Mouse (Mus musculus) right cerebral cortex, adult 2 months (tissue): Measurements from ENCODE around the gene Hand2.

Experiments used
- DNase-seq, 2 experiments: peaks; one replicate each; pipeline ENCODE4 v3.0.0; 2021 to 2022; ENCODE audit warnings: low spot score in 2 of 2

Gene Hand2

DNA sequence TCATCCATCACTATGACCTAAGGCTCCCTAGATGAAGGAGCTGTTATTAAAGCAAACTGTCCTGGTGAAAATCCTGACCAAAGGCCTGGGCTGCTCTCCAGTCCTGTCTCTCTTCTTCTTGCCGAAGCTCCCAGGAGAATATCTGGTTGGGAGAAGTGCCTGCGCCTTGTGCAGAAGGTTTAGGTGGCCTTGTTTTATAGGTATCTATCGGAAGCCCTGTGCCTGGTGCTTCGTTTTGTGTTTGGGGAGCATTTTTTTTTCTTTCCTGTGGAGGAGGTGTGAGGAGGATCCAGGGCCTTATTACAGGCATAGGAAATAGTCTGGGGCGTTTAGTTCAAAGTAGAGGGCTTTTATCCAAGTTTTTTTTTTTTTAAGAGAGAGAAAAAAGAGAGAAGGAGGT is 3.9 kb downstream of the Hand2 start:
- no peak for DNase-seq

DNA sequence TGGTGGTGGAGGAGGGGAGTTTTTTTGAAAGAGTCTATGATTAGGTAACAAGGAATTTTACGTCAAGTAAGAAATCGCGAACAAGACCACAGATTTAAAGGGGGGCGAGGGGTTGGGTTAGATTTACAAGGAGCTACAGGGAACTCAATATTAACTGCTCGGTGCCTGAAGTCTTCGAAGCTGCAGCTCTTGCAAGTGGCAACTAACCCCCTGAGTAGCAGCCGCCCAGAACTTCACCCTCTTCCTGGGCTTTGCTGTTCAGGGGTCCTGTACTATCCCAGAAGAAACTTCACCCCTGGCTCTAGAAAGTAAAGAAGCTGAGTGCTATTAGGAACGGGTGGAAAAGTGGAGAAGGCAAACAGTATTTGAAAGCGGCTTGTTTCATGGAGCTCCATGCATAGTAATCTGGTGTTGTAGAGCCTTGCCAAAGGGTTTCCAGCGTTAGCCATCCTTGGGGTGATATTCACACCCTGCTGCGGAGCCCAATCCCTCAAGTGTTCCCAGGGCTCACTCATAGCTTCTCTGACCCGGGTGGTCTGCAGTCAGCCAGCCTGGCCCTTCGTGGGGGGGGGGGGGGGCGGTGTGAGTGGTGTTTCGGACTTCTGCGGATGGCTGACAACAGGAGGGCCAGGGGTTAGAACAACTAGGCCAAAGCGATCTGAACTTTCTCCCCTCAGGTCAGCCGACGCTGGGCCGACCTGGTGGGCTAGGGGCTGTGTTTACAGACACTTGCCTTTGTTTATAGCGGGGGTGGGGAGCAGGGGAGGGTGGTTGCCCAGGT is 4.5 kb downstream of the Hand2 start:
- DNase-seq, result no peak

DNA sequence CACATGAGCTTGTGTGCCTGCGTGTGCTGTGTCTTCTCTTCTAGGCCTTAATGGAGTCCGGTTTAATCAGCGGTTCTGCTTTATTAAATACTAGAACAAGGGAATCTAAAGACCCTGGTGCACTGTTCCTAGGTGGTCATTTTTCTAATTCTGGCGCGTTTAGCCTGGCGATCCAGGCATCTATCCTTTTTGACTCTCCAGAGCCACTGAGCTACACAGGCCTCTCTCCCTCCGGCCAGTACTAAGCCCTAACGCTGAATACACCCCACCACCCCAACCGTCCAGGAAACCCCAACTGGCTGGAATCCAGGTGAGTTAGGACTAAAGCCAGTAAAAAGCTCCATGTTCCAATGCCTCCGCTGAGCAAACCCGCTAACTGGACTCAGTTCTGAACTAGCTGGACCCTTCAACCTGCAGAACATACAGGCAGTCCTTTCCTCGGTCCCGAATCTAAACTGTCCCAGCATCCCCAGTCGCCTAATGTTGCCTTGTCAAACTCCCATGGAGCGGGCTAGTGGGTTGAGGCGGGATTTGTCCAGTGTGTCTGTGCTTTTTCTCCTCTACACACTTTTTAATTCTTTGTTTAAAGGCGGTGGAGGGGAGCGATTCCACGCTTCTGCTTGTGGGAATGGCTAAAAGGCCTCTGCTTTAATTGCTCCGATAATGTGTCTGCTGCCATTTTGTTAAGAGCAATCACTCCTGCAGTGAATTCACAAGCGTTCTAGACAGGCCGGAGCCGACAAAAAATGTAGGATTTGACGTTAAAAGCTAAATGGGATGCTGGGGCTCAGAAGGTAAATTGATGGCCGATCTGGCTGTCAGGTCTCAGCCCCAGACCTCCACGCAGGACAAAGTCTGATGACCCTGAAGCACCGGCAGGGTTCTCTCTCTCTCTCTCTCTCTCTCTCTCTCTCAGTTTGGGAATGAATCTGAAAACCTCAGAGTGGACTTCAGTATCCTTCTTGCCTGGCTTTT is 5.6 kb downstream of the Hand2 start:
- DNase-seq, result peak in 1 of 2 experiments; percentile 4

DNA sequence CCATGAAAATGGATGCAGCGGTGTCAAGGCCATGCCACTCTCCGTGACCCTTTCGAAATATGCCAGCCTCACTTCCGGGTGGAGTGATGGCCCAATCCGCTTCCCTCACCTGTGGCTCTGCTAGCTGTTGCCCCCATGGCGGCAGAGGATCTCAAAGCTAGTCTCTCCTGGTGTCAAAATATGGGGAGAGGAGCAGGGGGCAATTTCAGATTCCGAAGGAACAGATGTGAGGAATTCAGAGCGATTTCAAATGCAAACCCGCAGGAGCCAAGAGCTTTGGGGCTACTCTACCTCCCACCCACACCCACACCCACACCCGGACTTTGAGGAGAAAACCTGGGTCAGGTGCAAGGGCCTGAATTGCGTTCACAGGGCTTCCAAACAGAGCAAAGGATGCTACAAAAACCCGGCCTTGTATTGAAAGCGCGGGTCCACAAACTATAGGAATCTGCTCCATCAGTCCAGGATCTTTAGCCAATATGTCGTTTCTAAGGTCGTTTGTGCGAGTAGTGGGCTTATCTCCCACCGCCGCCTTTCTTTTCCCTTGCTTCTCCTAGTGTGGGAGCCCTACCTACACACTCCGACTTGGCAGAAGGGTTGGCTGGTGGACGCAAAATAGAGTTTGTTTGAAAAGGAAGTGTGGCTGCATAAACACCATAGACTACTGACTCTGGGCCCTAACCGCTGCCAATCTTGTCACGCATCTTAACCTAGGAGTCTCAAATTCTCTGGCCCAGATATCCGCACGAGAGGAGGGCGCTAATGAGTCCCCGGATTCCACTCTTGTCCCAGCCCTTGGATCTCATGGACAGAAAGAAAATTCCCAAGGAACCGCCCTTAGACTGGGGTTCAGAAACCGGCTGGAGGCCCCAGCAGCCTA is 6.7 kb downstream of the Hand2 start:
- DNase-seq, result no peak

DNA sequence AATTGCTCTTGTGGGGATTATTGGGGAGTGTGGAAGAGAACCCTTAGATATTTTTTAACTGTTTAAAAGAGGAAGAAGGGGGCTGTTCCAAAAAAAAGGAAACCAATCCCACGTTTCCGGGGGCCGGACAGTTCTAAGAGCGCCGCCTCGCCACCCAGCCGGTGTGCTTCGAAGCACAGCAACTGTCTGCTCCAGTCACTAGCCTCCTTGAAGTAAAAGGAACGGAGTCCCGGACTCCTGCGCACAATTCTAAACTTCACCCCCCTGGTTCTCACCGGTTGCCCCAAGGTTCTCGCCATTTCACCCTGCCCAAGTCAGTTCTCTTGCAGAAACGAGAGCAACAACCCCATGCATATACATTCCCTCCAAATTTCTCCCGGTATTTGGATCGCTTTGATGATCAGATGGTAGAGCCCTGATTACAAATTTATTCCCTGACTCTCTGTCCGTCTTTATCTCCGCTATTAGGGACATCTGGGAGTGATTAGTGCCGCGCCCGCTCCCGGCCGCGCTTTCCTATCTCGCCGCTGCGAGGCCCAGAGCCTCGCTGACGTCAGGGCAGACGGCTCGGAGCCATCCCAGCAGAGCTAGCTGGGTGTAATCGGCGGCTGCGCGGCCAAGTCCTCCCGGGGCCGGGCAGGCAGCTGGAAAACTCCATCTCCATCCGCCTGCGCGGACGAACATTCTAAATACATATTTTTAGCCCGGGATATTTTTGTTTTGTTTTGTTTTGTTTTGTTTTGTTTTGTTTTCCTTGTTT is 7.6 kb downstream of the Hand2 start:
- no peak for DNase-seq

DNA sequence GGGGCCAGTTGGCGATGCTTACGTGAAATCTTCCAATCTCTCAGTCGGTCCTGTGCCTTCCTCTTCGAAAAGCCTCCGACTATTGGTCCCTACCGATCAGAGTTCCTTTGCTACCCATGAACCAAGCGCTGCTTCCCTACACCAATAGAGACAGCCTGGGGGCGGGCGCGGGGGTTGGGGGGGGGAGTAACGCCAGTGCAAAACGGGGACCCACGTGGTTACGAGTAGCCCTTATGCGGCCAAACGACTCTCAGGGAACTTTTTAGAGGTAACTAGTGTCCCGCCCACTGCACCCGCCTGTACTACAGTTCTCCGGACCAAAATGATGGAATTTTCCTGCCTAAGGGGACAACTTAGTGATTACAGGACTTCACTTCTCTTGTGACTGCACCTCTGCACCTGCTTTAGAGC is 8.2 kb downstream of the Hand2 start:
- no peak for DNase-seq

DNA sequence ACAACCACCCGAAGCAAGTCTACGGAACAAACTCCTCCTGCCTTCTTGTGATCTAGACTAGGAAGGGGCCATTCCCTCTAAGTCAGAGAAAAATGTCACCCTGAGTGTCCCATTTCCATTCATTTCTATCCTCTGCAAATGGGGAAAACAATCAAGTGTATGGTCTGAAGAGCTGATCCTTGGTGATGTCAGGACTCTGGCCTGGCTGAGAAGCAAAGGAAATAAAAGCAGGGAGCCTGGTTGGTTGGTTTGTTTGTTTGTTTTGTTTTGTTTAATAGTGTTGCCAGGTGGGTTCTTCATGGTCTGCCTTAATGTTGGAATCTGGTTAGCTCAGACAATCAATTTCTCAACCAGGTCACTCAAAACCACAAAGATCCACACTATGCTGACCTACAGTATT is 9.3 kb downstream of the Hand2 start:
- no peak for DNase-seq

DNA sequence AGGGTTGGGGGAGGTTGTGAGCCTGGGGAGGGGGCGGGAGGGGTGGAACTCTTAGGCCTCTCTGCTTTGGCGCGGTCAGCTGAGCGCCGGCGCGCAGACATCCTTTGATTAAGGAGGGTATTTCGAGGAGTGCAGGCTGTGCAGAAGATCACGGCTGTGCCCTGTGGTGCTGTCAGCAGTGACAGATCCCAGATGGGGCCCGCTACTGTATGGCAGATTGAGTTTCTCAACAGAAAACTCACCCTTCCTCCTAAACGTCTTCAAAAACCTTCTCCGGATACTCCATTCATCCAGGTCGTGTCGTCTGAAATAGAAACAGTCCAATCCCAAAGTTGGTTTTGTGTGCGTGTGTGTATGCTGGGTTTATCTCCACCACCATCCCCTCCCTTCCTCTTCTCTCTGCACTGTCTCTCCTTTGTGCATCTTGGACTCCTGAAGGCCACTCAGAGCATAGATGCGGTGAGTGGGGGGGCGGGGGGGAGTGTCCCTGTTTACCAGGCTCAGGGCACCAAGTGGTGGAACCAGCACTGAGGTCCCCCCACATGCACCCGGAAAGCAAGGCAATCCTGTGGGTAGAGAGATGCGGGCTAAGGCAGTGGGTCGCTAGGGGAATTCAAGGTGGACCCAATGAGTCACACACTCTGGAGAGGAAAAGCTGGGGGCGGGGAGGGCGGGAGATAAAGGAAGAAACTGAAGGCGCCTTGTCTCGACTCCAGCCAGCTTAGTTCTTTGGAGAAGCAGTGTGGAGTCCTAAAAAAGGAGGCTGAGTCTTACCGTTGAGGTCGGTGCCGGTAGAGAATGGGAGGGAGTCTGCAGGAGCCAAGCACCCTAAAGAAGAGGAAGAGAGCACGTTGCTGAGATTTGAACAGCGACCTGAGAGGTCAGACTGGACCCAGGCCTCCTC is 11.2 kb downstream of the Hand2 start:
- no peak for DNase-seq

DNA sequence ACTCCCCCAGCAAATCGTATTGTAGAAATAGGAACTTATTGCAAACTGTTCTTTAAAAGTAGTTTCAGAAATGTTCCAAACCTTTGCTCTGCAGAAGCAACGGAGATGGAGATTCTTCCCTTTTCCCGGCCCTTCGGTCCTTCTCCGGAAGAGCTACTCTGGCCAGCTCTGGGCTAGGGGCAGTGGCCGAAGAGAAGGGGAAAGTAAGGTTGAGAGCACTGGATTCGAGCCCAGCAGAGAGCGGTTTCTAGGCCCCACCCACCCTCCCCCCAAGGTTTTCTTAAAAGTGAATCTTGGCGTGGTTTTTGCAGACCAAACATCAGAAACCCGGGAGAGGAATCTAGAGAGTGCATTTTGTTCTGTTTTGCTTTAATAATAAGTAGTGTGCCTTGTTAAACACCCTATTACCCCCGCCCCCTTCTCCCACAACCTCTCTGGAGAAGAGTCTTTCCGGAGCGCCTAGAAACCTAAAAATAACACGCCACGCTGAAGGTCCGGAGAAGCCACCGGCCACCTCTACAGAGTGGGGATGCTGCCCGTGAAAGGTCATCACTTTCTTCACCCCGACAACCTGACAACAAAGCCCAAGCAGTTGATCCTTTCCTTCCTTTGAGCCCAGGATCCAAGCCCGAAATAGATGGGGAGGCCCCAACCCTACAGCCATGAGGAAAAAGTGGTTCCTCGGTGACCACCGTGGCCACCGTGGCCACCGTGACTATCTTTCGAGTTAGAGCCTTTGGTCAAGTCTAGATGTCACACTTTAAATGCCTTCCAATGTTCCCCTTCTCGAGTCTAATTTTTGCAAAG is 12.1 kb downstream of the Hand2 start:
- no peak for DNase-seq

DNA sequence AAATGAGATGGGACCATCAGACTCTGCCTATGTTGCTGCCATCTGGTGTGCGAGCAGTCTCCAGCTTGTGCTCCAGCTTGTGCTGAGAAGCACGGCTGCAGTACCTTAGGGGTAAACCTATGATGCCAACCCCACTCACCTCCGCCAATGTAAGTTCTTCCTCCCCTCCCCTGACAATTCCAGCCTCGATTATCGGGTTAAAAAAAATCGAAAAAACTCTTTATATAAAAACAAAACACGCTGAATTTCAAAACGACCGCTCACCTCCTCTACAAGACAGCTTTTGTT is 12.6 kb downstream of the Hand2 start:
- DNase-seq, result no peak

DNA sequence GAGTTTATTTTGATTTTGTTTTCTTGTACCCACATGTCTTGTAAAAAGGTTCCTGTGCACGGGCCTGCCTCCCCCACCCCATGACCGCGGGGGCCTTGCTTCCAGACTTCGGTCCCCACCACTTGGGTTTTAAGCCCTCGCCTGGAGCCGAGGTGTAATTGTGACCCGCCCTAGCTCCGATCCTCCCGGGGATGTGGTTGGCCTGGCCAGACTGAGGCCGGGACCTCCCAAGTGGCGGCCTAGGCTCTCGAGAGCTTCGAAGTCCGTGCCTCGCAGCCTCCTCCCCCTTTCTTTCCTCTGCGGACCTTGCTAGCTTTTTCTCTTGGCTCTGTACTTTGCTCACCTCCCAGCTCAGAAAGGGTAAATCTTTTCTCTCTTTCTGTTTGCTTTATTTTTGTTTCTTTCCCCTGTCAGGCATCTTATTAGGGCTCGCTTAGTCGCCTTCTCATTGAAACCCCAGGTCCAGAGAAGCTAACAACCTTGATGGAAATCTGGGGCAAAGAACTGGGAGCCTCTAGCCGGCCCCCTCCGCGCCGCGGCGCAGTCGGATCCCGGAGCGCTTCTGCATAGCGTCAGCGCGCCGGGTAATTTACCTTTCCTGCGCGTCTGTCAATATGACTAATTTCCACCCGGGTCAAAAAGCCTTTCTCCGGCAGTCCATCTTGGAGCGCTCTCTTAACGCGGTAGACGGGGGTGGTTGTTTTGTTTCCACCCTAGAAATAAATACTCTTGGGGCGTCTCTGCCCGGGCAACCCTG is 13.2 kb downstream of the Hand2 start:
- no peak for DNase-seq

DNA sequence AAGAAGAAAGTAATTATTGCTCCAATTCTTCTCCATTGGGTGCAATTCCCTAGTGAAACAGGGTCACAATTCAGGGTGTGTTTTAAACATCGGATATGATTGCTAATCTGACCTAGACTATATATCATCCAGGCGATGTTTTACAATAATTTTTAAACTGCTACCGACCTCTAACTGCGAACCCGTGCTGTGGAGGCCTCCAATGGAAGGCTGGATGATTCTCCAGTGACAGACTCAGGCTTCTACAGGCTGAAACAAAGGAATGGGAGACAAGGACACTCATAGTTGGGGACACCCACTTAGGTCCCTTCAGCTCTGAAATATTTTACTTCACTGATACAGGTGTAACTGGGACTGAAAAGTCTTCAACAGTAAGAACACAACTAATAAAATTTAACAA is 13.9 kb downstream of the Hand2 start:
- no peak for DNase-seq

DNA sequence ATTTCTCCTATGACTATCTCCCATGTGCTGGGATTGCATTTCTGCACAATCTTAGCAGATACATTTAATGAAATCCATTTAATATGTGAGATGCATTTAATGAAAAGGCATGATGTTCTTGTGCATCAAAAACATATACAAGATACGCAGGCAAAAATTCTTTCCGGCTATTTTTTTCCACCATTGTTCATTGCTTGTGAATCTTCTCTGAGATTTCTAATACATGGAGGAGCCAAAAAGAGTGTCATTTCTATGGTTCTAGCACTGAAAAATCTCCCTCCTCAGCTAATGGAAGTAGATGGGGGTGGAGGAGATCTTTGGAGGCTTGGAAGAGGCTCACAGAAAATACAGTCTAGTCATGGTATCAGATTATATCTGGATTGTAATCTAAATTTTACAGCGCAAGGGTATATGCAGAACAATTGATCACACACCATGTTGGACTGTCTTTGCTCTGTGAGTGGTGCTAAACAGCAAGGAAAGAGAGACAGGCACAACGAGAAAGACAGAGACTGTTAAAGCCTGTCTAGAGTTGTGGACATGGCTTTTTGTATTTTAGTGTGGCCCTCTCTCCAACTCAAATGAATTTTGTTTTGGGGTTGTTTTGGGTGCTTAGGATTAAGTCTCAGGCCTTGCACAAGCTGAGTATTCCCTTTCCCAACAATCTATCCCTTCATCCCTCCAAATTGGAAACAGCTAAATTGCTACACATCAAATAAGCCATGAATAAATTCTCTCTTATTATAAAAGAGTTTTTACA is 16.7 kb downstream of the Hand2 start:
- DNase-seq, result no peak

DNA sequence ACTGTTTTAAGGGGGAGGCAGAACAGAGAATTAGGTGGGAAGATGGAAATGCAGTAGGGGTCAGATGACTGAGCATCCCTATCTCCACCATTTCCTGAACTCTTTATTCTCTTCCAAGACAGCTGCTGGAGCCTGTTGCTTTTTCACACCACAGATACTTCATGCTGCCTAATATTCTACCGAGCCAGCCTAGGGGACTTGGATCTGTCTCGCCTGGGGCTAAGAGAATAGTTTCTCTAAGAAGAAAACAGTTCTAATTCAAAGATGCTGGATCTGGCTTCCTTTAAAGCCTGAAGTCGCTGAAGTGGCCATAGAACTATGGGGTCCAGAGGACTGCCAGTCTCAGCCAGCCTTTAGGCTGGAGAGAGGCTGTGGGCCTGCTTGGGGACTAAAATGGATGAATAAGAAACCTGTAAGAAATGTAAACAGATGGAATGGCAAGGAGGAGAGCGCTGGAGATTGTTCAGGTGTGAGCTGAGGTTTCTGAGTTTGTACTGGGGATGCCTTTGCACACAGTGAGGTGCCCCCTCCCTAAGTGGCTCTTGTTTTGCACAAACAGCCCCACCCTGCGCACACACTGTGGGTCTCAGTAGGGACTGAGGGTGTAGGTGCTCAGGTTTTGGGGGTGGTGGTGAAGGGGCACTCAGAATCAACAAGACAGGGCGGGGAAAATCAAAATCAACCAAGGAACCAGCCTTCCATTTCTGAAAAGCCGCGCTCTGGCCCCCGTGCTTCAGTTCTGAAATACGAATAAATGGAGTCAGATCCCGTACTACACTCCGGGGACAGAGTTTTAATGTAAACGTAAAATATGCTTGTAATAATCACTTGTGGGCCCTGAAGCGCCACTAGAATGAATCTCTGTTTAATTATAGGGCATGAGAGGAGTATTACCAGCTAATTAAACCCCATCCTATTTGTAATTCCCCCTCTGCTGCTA is 19.2 kb downstream of the Hand2 start:
- no peak for DNase-seq

DNA sequence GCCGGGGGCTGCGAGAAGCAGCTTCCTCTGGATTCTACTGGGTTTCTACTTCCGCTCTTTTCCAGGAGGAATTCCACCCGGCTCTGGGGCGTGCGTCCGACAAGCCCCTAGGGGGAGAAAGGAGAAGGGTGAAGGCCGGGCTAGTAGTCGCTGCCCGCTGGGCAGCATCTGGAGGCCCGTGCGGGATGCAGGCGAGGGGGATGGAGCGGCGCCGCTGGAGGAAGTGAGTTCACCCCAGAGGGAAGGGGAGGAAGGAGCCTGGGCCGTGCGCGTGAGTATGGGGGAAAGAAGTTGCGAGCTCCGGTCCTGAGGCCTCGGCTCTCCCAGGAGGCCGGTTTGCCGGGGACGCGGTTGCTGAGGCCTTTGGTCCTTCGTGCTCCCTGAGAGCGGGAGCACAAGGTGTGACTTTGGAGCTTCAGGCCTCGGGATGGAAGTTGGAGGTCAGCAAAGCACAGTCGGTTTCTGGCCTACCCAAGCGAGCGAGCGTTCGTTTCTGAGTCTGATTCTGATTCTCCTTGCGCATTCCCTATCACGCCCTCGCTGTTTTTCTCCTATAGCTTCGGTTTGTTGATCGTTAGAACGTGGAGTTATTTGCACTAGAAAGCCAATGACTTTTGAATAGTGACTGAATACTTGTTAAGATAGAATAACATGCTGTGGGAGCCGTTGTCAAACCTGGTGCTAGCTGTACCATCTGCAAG is 20.2 kb downstream of the Hand2 start:
- no peak for DNase-seq

DNA sequence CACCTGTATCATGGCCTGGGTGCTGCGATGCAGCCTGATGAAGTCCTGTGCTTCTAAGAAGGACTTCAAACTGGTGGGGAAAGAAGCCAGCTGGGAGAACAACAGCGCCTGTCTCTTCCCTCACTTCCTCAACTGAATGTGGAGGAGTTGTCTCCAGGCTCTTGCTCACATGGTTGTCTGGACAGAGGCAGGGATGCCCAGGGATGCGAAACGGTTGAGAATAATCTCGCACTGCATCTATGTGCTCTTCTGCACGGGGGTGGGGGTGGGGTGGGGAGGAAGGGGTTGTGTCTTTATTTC is 20.7 kb downstream of the Hand2 start:
- DNase-seq, result no peak
